Mouse (Mus musculus): ENCODE measurements around the gene Hnrnpl.
A peak's percentile ranks its signal among the peaks of the same experiment; 100 is the strongest.

Hnrnpl gene

GRCm38 (mm10) chr7:28790066-28790806 lies 18.1 kb upstream of the Hnrnpl start:
- DNase-seq (ENCODE audit: low spot score in 2 of 2), result no peak

GRCm38 (mm10) chr7:28791706-28792105 lies 16.6 kb upstream of the Hnrnpl start:
- DNase-seq (ENCODE audit: low spot score in 2 of 2), result no peak

GRCm38 (mm10) chr7:28792391-28793185 lies 15.8 kb upstream of the Hnrnpl start:
- DNase-seq (ENCODE audit: low spot score in 2 of 2), result no peak

- DNase-seq (ENCODE audit: low spot score in 2 of 2), result no peak
Observed at GRCm38 (mm10) chr7:28793834-28794233, 14.5 kb upstream of the Hnrnpl start.

- no peak for DNase-seq (ENCODE audit: low spot score in 2 of 2)
Observed at GRCm38 (mm10) chr7:28794496-28794895, 13.8 kb upstream of the Hnrnpl start.

GRCm38 (mm10) chr7:28795832-28796231 lies 12.5 kb upstream of the Hnrnpl start:
- no peak for DNase-seq (ENCODE audit: low spot score in 2 of 2)

GRCm38 (mm10) chr7:28796562-28796975 lies 11.8 kb upstream of the Hnrnpl start:
- DNase-seq (ENCODE audit: low spot score in 2 of 2), result peak; percentile 85

- DNase-seq (ENCODE audit: low spot score in 2 of 2), result no peak
Observed at GRCm38 (mm10) chr7:28799994-28800393, 8.3 kb upstream of the Hnrnpl start.

- no peak for DNase-seq (ENCODE audit: low spot score in 2 of 2)
Observed at GRCm38 (mm10) chr7:28801451-28801850, 6.9 kb upstream of the Hnrnpl start.

GRCm38 (mm10) chr7:28801901-28802670 lies 6.3 kb upstream of the Hnrnpl start:
- peak in 1 of 2 experiments; percentile 61 for DNase-seq (ENCODE audit: low spot score in 2 of 2)

- DNase-seq (ENCODE audit: low spot score in 2 of 2), result no peak
Observed at GRCm38 (mm10) chr7:28802846-28803588, 5.3 kb upstream of the Hnrnpl start.

GRCm38 (mm10) chr7:28803756-28804155 lies 4.6 kb upstream of the Hnrnpl start:
- no peak for DNase-seq (ENCODE audit: low spot score in 2 of 2)

GRCm38 (mm10) chr7:28806869-28807268 lies 1.5 kb upstream of the Hnrnpl start:
- DNase-seq (ENCODE audit: low spot score in 2 of 2), result no peak

- peak; percentile 56 to 61 for DNase-seq (ENCODE audit: low spot score in 2 of 2)
Observed at GRCm38 (mm10) chr7:28807641-28808220, 610 bp upstream of the Hnrnpl start.

- DNase-seq (ENCODE audit: low spot score in 2 of 2), result peak; percentile 96
Observed at GRCm38 (mm10) chr7:28808957-28809393, 634 bp downstream of the Hnrnpl start.

- peak in 1 of 2 experiments; percentile 63 for DNase-seq (ENCODE audit: low spot score in 2 of 2)
Observed at GRCm38 (mm10) chr7:28809401-28810089, 1.2 kb downstream of the Hnrnpl start.

- DNase-seq (ENCODE audit: low spot score in 2 of 2), result peak; percentile 100
Observed at GRCm38 (mm10) chr7:28810107-28811066, 2.0 kb downstream of the Hnrnpl start.

GRCm38 (mm10) chr7:28811228-28811627 lies 2.9 kb downstream of the Hnrnpl start:
- peak; percentile 89 for DNase-seq (ENCODE audit: low spot score in 2 of 2)

- no peak for DNase-seq (ENCODE audit: low spot score in 2 of 2)
Observed at GRCm38 (mm10) chr7:28811640-28812275, 3.4 kb downstream of the Hnrnpl start.

Data from heart, adult 9 months (tissue).